Mouse (Mus musculus) heart, postnatal 0 days (tissue): ENCODE data around the gene Brd3. TPM values are rescaled to one million over a fixed set of nuclear protein-coding genes. Genes with fewer than 3 reads are reported as not detected.

ENCODE experiments used
- ATAC-seq: fragments of 200-750 bp; cut with Nextera tagmentation; 2 replicates; pipeline ENCODE4 v1.8.0; 2017; ENCODE audit warnings: low read depth, moderate number of reproducible peaks, moderate library complexity; ENCODE audit not compliant: insufficient read depth
- DNase-seq: peaks from one replicate; pipeline ENCODE4 v3.0.0-alpha.2; 2016; ENCODE audit warnings: low spot score
- H3K27ac ChIP-seq: fragments of 300-500 bp; sonication (generic); 2 replicates; pipeline ENCODE4 v1.5.1; 2014; ENCODE audit warnings: low read depth, mild to moderate bottlenecking
- H3K27me3 ChIP-seq: fragments of 300-500 bp; sonication (generic); 2 replicates; pipeline ENCODE4 v1.6.1; 2014; ENCODE audit warnings: low read length, mixed read lengths; ENCODE audit not compliant: control insufficient read depth, insufficient read depth
- H3K36me3 ChIP-seq: fragments of 300-500 bp; sonication (generic); replicated peaks from 2 replicates; pipeline ENCODE4 v1.6.1; 2014; ENCODE audit warnings: low read length, mixed read lengths; ENCODE audit not compliant: control insufficient read depth, insufficient read depth
- H3K4me1 ChIP-seq: fragments of 300-500 bp; sonication (generic); 2 replicates; pipeline ENCODE4 v1.6.1; 2014; ENCODE audit warnings: antibody characterized with exemption; ENCODE audit not compliant: control insufficient read depth, insufficient read depth
- H3K4me2 ChIP-seq: fragments of 300-500 bp; sonication (generic); 2 replicates; pipeline ENCODE4 v1.6.1; 2014; ENCODE audit warnings: low read depth, mild to moderate bottlenecking, low read length, moderate library complexity
- H3K4me3 ChIP-seq: fragments of 300-500 bp; sonication (generic); 2 replicates; pipeline ENCODE4 v1.5.1; 2014; ENCODE audit warnings: low read depth, low read length
- H3K9ac ChIP-seq: fragments of 300-500 bp; sonication (generic); replicated peaks from 2 replicates; pipeline ENCODE4 v1.6.1; 2014; ENCODE audit warnings: low read depth, low read length, mixed read lengths
- H3K9me3 ChIP-seq: fragments of 300-500 bp; sonication (generic); replicated peaks from 2 replicates; pipeline ENCODE4 v1.6.1; 2016; ENCODE audit warnings: low read length; ENCODE audit not compliant: control insufficient read depth
- CTCF ChIP-seq: IDR thresholded peaks from 2 replicates; pipeline ENCODE4 v1.5.1; 2016; ENCODE audit warnings: antibody characterized with exemption, control low read depth, low read depth
- EP300 ChIP-seq: IDR thresholded peaks from 2 replicates; pipeline ENCODE4 v1.6.1; 2016; ENCODE audit warnings: antibody characterized with exemption, low read depth
- WGBS: fragments of 180-500 bp; shearing (Covaris S2); extraction: QIAGEN DNeasy Blood & Tissue Kit; methylation state at CpG from one replicate; pipeline ENCODE4 v1.1.7; 2014; 5-methylcytosine and 5-hydroxymethylcytosine counted together
- polyA plus RNA-seq: library from polyadenylated mRNA; unstranded; fragments of >200 nt; fragmentation: Nextera tagmentation; extraction: Ambion mirVana; gene quantifications from 2 replicates; pipeline ENCODE4 v1.2.1, GENCODE M21; 2015
- total RNA-seq: library from RNA; depleted of rRNA; stranded (reverse); fragments of >200 nt; gene quantifications from 2 replicates; pipeline ENCODE4 v1.2.3, GENCODE M21; 2014; ENCODE audit warnings: low replicate concordance

Brd3 gene
- total and polyA plus RNA-seq, 2 experiments from 2014 or later = 13.0 to 37.1 TPM

DNA sequence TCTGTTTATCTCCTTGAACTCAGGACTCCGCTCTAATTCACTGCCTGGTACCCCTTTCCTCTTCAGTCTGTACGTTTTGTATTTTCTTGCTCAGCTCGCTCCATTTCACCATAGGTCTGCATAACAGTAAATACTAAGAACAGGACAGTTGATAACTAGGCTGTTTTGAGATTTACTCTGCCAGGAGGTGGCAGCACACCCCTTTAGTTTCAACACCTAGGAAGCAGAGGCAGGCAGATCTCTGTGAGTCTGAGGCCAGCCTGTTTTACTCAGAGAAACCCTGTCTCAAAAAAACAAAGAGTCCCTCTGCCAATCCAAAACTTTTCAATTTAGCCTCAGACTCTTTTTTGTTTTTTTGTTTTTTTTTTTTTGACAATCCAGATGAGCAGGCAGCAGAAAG is 13.5 kb downstream of the Brd3 start:
- ATAC-seq = no peak
- 93% methylated on average over 3 of the region's 3 CpGs for WGBS

GRCm38 (mm10) chr2:27490939-27491338 is 16.5 kb downstream of the Brd3 start:
- WGBS = 79% methylated on average over 2 of the region's 2 CpGs

More for the DNA sequence above, 13.5 kb downstream of the Brd3 start:
- no peak for DNase-seq
- no peaks in the 10 kb centered on the region for H3K36me3 ChIP-seq
- H3K4me1 ChIP-seq = no peaks in the 10 kb centered on the region
- TF ChIP-seq EP300 (no peak), CTCF (no peak)
- H3K4me3 ChIP-seq = no peak overlapping the region
- H3K4me2 ChIP-seq = no peak overlapping the region
- peaks cover 6% of the 10 kb centered on the region; the same call in 1 of the 2 replicates for H3K9me3 ChIP-seq
- H3K27ac ChIP-seq = no peak overlapping the region
- H3K27me3 ChIP-seq = no peaks in the 10 kb centered on the region
- H3K9ac ChIP-seq = no peak overlapping the region

DNA sequence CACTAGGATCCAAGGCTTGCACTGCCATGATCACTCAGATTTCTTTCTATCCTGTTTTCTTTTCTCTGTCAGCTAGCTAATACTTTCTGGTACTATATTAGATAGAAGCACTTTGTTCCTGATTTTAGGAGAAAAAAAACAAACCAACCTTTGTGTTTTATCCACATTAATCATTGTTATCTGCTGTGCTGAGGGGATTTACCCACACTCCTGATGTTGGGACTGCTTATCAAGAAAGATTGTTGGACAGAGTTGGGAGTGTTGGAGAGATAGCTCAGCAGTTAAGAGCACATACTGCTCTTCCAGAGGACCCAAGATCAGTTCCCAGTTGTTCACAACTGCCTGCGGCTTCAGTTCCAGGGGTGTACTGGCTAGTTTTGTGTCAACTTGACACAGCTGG is 19.1 kb downstream of the Brd3 start:
- Histone ChIP-seq H3K27me3 (no peaks in the 10 kb centered on the region), H3K36me3 (no peaks in the 10 kb centered on the region), H3K4me3 (no peak overlapping the region), H3K4me1 (no peaks in the 10 kb centered on the region), H3K27ac (no peak overlapping the region), H3K9me3 (no peaks in the 10 kb centered on the region), H3K4me2 (no peak overlapping the region), H3K9ac (no peak overlapping the region)
- WGBS = 78% methylated on average over 1 of the region's 1 CpGs
- ATAC-seq (no peak), DNase-seq (no peak)
- TF ChIP-seq CTCF = no peak
- TF ChIP-seq EP300 = no peak

More at GRCm38 (mm10) chr2:27490939-27491338, 16.5 kb downstream of the Brd3 start:
- H3K36me3 ChIP-seq = no peaks in the 10 kb centered on the region
- H3K9ac ChIP-seq = no peak overlapping the region
- H3K4me1 ChIP-seq = no peaks in the 10 kb centered on the region
- no peaks in the 10 kb centered on the region for H3K27me3 ChIP-seq
- no peak for TF ChIP-seq CTCF
- no peak for TF ChIP-seq EP300
- no peak for ATAC-seq
- DNase-seq = no peak
- no peak overlapping the region for H3K27ac ChIP-seq
- H3K4me2 ChIP-seq = no peak overlapping the region
- H3K4me3 ChIP-seq = no peak overlapping the region
- peaks cover 6% of the 10 kb centered on the region; the same call in 1 of the 2 replicates for H3K9me3 ChIP-seq

- Histone ChIP-seq H3K4me1 (no peaks in the 10 kb centered on the region), H3K36me3 (no peaks in the 10 kb centered on the region), H3K4me2 (no peak overlapping the region), H3K27ac (no peak overlapping the region), H3K27me3 (no peaks in the 10 kb centered on the region), H3K9ac (no peak overlapping the region), H3K4me3 (no peak overlapping the region), H3K9me3 (no peaks in the 10 kb centered on the region)
- ATAC-seq = no peak
- no peak for DNase-seq
- WGBS = 61% methylated on average over 3 of the region's 4 CpGs
- TF ChIP-seq CTCF (no peak), EP300 (no peak)
Observed at GRCm38 (mm10) chr2:27487336-27488049, 20.0 kb downstream of the Brd3 start.

DNA sequence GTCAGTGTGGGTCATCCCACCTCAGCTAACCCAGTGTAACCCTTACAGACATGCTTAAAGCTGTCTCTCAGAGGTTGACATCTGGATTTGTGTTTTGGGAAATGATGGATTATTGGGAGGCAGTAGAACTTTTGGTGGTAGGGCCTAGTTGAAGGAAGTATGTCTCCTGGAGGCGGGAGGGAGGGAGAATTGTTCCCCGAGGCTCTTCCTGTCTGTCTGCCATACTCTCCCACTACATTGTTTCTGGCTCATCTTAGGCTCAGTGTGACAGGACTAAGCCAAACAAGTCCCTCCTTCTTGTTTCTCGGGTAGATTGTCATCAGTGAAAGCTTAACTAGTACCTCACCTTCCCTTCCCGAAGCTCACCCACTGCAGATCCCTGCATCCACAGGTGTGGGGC is 20.7 kb downstream of the Brd3 start:
- Histone ChIP-seq H3K27ac (no peak overlapping the region), H3K9ac (no peak overlapping the region), H3K4me2 (no peak overlapping the region), H3K4me1 (no peaks in the 10 kb centered on the region), H3K4me3 (no peak overlapping the region), H3K27me3 (no peaks in the 10 kb centered on the region), H3K9me3 (no peaks in the 10 kb centered on the region), H3K36me3 (no peaks in the 10 kb centered on the region)
- 61% methylated on average over 4 of the region's 4 CpGs for WGBS
- ATAC-seq = no peak
- no peak for TF ChIP-seq CTCF
- no peak for TF ChIP-seq EP300
- no peak for DNase-seq

GRCm38 (mm10) chr2:27482265-27482861 is 25.1 kb downstream of the Brd3 start:
- WGBS = 75% methylated on average over 7 of the region's 7 CpGs

More at GRCm38 (mm10) chr2:27482265-27482861, 25.1 kb downstream of the Brd3 start:
- Histone ChIP-seq H3K36me3 (no peaks in the 10 kb centered on the region), H3K27ac (no peak overlapping the region), H3K27me3 (no peaks in the 10 kb centered on the region), H3K4me1 (no peaks in the 10 kb centered on the region), H3K4me3 (no peak overlapping the region), H3K4me2 (no peak overlapping the region), H3K9ac (no peak overlapping the region; the same call in 1 of the 2 replicates), H3K9me3 (no peaks in the 10 kb centered on the region)
- ATAC-seq (no peak), DNase-seq (no peak)
- TF ChIP-seq CTCF = no peak
- no peak for TF ChIP-seq EP300
